Mouse (Mus musculus) cerebellum, postnatal 4 days (tissue): ENCODE results near the gene Arhgap18.
A peak's percentile ranks its signal among the peaks of the same experiment; 100 is the strongest.
"Not testable (repeated sequence)": the region's sequence is repeated elsewhere in the genome, so short reads cannot be mapped to it uniquely, and the experiment has no call there.

Experiments used
- DNase-seq, 2 experiments: peaks; one replicate each; pipeline ENCODE4 v3.0.0; 2022; ENCODE audit warnings: low spot score in 2 of 2, mixed read lengths in 1 of 2

Gene Arhgap18

DNA sequence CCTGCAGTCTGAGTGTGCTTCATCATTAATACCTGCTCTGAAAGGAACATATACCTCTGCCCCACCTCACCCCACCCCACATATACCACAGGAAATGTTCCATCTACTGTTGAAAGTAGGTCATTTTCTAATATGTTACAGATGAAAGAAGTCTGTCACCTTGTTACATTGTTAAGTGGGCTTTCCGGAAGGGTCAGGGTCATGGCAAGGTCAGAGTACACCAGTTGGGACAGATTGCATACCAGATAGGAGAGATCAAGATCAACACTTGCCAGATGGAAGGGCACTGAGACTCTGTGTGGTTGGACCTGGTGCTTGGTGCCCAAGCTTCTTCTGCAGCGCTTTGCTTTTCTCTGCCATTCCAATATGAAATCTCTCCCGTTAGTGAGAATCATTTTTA is 158.0 kb downstream of the Arhgap18 start:
- no peak for DNase-seq

DNA sequence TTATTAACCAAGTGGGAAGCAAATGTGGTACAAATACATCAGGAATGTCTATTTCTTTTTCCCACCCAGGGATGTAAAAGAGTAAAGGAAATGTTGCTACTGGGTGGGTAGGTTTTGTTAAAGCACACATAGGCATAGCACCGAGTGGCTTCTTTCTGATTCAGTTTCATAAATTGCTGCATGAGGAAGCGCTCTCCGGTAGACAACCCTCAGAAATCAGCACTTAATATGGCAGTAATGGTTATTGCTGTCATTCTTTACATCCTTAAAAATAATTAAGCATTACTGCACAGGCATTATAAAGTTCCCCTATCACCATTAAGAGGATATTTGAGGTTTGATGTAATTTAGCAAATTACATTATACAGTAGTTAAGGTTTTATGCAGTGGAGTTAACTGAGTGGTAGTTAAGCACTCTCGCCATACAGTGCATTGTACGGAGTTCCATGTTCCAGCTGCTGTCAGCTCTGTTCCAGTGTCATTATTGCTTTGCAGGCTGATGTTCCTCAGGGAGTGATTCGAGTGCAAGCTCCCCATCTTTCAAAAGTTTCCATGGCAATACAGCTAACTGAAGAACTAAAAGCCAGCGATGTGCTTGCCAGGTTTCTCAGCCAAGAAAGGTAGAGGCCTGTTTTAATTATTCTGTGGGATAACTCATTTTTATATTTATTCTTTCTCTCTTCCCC is 159.0 kb downstream of the Arhgap18 start:
- DNase-seq = no peak

DNA sequence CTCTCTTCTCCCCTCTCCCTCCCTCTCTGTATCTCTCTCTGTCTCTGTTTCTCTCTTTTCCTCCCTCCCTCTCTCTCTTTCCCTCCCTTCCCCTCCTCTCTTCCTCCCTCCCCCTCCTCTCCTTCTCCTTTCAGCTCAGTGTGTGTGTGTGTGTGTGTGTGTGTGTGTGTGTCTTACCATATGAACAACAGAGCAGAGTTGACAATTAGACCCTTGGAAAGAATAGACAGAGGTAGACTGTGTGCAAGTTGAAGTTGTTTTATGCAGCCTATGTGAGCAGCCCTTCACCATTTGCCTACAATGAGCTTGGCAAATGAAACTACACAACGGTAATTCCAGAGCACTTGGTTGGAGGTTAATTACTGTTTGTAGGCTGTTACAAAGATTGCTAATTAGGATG is 159.6 kb downstream of the Arhgap18 start:
- DNase-seq = no peak

DNA sequence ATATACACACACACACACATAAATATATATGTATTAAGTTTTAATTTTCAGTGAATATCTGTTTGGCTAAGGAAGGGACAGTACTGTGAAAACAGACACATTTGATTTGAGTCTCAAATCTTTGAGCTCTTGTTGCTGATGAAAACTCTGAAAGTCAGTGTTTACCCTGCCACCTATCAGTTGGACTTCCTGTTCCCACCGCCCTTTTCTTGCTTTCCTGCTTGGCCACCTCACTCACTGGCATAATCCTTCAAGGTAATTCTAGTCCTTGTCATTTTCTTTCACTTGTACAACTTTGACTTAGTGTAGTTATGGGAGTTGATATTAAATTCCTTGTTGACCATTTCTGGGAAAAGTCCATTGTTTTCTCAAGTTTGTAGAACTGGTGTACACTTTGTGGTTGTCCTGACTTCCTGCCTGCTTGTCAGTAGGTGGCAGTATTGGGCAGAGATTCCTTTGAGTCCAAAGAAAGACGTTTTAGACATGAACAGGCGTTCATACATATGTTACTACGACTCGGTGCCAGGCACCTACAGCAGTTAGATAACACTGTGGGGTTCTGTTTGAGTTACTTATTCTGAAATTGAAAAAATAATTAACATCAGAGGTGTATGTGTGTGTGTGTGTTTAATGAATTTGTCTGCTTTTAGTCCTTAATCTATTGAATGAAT is 166.2 kb downstream of the Arhgap18 start:
- DNase-seq = peak in 1 of 2 experiments; percentile 37

DNA sequence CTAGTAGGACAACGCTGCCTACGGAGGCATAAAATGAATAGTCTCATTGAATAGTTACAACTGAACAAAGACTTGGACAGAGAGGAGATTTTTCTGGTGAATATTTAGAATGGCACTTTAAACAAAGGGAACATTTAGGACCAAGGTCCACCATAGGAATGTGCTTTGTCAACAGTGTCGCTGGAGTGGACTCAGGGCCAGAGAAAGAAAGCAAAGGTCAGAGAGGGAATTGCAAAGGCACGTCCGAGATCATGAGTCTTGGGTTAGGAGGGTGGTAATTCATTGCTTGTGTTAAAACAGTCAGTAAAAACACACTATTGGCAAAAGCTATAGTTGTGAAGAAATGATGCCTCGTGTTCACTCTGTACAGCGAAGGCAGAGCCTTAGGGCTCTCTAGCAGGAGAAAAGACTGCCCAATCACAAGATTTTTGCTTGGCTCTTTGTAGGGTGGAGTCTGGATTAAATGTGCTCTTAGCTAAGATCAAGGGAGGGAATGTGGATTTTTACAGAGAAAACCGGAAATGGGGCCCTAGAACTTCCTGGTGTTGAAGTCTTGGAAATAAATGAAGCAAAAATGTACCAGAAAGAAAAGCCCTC is 167.3 kb downstream of the Arhgap18 start:
- no peak for DNase-seq

DNA sequence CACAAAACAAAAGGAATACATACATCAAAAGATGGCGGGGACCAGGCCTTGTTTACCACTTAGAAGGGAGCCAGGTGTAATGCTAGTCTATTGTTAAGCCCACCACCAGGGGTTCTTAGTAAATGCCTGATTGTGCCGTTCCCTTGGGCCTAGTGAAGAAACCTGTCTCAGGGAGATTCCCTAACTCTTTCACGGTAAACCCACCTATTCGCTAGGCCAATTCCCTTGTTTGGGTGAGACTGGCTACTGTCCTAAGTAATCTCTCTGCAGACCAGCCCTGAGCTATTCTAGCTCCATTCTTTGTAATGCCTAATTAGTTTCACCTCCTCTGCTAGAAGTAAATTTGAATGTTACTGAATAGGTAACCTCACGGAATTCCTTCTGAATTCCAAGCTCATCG is 182.8 kb downstream of the Arhgap18 start:
- not testable (repeated sequence) for DNase-seq

DNA sequence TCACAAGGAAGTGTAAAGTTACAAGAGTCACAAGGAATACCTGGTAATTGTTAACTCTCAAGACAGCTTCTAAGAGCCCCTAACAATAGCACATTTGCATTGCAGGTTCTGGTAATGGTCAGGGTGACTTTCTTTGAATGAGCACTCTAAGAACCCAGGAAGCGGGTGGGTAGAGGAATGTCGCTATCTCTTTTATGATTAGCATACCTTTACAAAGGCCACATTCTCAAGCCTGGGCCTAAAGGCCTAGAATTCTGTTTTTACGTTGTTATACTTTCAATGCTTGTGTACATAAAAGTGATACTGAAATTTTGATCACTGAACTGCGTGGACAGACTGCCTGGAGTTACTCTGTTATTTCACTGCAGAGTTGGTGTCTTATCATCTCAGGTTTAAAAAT is 185.2 kb downstream of the Arhgap18 start:
- not testable (repeated sequence) for DNase-seq

DNA sequence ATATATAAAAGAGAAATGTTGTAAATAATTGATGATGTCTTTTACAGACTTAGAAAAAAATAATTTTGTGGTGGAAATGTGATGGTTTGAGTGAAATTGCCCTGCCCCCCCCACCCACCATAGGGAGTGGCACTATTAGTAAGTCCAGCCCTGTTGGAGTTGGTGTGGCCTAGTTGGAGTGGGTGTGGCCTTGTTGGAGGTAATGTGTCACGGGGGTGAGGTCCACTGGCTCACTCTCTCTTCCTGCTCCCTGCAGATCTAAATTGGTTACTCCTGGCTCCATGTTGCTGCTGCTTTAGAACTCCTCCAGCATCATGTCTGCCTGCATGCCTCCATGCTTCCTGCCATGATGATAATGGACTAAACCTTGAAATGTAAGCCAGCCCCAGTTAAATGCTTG is 186.3 kb downstream of the Arhgap18 start:
- no peak for DNase-seq

DNA sequence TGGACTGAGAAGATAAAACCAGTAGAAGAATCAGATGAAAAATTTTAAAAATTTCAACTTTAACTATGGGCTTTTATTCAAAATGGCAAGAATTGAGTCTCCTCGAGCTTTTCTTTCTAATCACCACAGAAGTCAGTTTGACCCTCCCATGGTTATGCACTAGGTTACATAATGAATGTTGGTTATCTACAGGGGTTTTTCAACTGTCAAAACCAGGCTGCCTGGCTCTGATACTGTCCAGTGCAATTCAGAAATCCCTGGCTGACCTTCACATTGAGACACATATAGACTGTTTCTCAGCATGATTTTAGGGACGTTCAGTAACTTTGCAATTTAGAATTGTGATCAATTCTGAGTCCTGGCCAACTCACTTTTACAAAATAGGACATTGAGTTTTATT is 195.1 kb downstream of the Arhgap18 start:
- DNase-seq = no peak

DNA sequence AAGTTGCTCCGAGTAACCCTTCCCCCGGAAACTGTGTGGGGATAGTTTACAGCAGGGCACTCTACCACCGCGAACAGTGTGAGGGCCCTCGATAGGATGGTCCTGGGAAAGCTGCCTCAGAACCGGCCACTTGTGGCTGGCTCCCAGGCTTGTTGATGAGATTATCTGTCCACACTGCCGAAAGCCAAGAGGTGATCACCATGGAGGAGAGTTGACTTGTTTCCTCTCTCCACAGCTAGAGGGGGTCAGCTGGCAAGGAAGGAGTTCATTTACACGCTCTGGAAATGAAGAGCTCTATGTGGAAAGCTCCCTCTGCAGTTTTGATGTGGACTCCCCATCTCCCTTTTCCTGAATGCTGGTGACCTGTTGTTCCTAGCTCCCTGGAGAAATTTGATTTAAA is 196.4 kb downstream of the Arhgap18 start:
- no peak for DNase-seq

DNA sequence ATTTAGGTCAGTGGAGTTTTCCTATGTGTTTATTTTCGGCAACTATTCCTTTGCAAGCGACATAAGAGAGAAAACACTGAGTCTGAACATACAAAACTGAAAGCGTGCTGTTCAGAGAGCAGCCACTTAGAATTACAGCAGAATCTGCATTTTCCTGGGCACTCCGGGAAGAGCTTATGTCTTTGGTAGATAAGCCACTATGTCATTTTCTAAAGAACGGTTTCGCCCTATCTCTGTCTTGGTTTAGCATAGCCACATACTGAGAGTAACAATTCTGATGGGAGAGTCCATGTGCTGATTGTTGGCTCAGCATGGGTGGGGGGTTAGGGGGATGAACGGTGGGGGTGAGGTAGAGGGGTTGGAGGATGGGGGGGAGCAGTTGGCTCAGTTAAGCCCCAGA is 197.2 kb downstream of the Arhgap18 start:
- DNase-seq = no peak

DNA sequence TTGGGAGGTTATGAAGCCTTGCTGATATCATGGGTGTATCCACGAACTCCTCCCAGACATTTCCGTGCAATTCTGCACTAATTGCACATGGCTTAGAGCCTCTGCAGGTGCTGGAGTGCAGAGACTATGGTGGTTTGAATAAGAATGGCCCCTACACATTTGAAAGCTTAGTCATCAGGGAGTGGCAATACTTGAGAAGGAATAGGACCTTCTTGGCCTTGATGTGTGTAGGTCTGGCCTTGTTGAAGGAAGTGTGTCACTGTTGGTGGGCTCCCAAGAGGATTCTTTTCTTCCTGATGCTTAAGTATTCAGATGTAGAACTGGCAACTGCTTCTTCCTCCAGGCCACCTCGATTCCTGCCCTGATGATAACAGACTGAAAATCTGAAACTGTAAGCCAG is 205.3 kb downstream of the Arhgap18 start:
- no peak for DNase-seq
